Mouse (Mus musculus) heart, embryonic 15.5 days (tissue): ENCODE results near the gene Bclaf1. TPM values are rescaled to one million over a fixed set of nuclear protein-coding genes. Genes with fewer than 3 reads are reported as not detected.

ENCODE experiments used
- ATAC-seq: fragments of 200-750 bp; cut with Nextera tagmentation; replicated peaks from 2 replicates; pipeline ENCODE4 v1.8.0; 2017; ENCODE audit warnings: low read depth, moderate TSS enrichment; ENCODE audit not compliant: insufficient number of reproducible peaks, insufficient read depth, low FRiP score
- H3K27ac ChIP-seq: fragments of 300-500 bp; sonication (generic); 2 replicates; pipeline ENCODE4 v1.5.1; 2015; ENCODE audit warnings: mild to moderate bottlenecking, inconsistent platforms
- H3K27me3 ChIP-seq: fragments of 300-500 bp; sonication (generic); 2 replicates; pipeline ENCODE4 v1.6.1; 2015; ENCODE audit warnings: inconsistent platforms
- H3K36me3 ChIP-seq: fragments of 300-500 bp; sonication (generic); 2 replicates; pipeline ENCODE4 v1.6.1; 2015; ENCODE audit warnings: mild to moderate bottlenecking, inconsistent platforms
- H3K4me1 ChIP-seq: fragments of 300-500 bp; sonication (generic); replicated peaks from 2 replicates; pipeline ENCODE4 v1.6.1; 2015; ENCODE audit warnings: inconsistent platforms
- H3K4me2 ChIP-seq: fragments of 300-500 bp; sonication (generic); 2 replicates; pipeline ENCODE4 v1.6.1; 2015; ENCODE audit warnings: inconsistent platforms, mild to moderate bottlenecking, moderate library complexity
- H3K4me3 ChIP-seq: fragments of 300-500 bp; sonication (generic); 2 replicates; pipeline ENCODE4 v1.5.1; 2015; ENCODE audit warnings: mild to moderate bottlenecking, inconsistent platforms
- H3K9ac ChIP-seq: fragments of 300-500 bp; sonication (generic); 2 replicates; pipeline ENCODE4 v1.6.1; 2015; ENCODE audit warnings: mild to moderate bottlenecking, inconsistent platforms
- H3K9me3 ChIP-seq: fragments of 300-500 bp; sonication (generic); replicated peaks from 2 replicates; pipeline ENCODE4 v1.6.1; 2016; ENCODE audit warnings: inconsistent platforms
- WGBS: fragments of 180-500 bp; shearing (Covaris S2); methylation state at CpG from one replicate; pipeline ENCODE4 v1.1.7; 2015; ENCODE audit warnings: mixed read lengths; 5-methylcytosine and 5-hydroxymethylcytosine counted together
- polyA plus RNA-seq: library from polyadenylated mRNA; unstranded; fragments of >200 nt; fragmentation: Nextera tagmentation; extraction: Ambion mirVana; gene quantifications from 2 replicates; pipeline ENCODE4 v1.2.1, GENCODE M21; 2015

The Bclaf1 gene
- 65.1 and 77.2 TPM in 2 replicates for polyA plus RNA-seq

GRCm38 (mm10) chr10:20311918-20312735, at the start of gene Bclaf1:
Gene Bclaf1 (plus strand): TSS chr10:20312469.
- Histone ChIP-seq H3K4me1 (peaks cover 21% of the 10 kb centered on the region), H3K4me3 (peak within 1 kb of the TSS; percentile 90), H3K9ac (peak within 1 kb of the TSS; percentile 93), H3K36me3 (no peaks in the 10 kb centered on the region), H3K4me2 (peak within 1 kb of the TSS; percentile 71), H3K27me3 (no peaks in the 10 kb centered on the region), H3K27ac (peak within 1 kb of the TSS; percentile 100), H3K9me3 (no peaks in the 10 kb centered on the region)
- WGBS = under 1% methylated on average over 84 of the region's 84 CpGs
- ATAC-seq = peak; percentile 98

GRCm38 (mm10) chr10:20262896-20263295, 49.4 kb upstream of the Bclaf1 start:
- no peaks in the 10 kb centered on the region for H3K27me3 ChIP-seq
- H3K9me3 ChIP-seq = no peaks in the 10 kb centered on the region
- no peaks in the 10 kb centered on the region for H3K4me1 ChIP-seq
- no peak overlapping the region for H3K9ac ChIP-seq
- no peak overlapping the region for H3K27ac ChIP-seq
- H3K36me3 ChIP-seq = no peaks in the 10 kb centered on the region
- H3K4me3 ChIP-seq = no peak overlapping the region
- ATAC-seq = no peak
- WGBS = 84% methylated on average over 6 of the region's 6 CpGs
- H3K4me2 ChIP-seq = no peak overlapping the region

GRCm38 (mm10) chr10:20264479-20264878, 47.8 kb upstream of the Bclaf1 start:
- Histone ChIP-seq H3K4me1 (no peaks in the 10 kb centered on the region), H3K4me2 (no peak overlapping the region), H3K27ac (no peak overlapping the region), H3K27me3 (no peaks in the 10 kb centered on the region), H3K4me3 (no peak overlapping the region), H3K36me3 (no peaks in the 10 kb centered on the region), H3K9ac (no peak overlapping the region), H3K9me3 (no peaks in the 10 kb centered on the region)
- WGBS = 92% methylated on average over 7 of the region's 7 CpGs
- ATAC-seq = no peak

GRCm38 (mm10) chr10:20267032-20267431, 45.2 kb upstream of the Bclaf1 start:
- no peak overlapping the region for H3K27ac ChIP-seq
- H3K4me1 ChIP-seq = no peaks in the 10 kb centered on the region
- H3K36me3 ChIP-seq = no peaks in the 10 kb centered on the region
- no peaks in the 10 kb centered on the region for H3K27me3 ChIP-seq
- WGBS = 71% methylated on average over 10 of the region's 10 CpGs
- H3K9ac ChIP-seq = no peak overlapping the region
- no peaks in the 10 kb centered on the region for H3K9me3 ChIP-seq
- H3K4me3 ChIP-seq = no peak overlapping the region
- ATAC-seq = no peak
- no peak overlapping the region; the same call in 1 of the 2 replicates for H3K4me2 ChIP-seq

GRCm38 (mm10) chr10:20268945-20269344, 43.3 kb upstream of the Bclaf1 start:
- Histone ChIP-seq H3K27ac (no peak overlapping the region), H3K27me3 (no peaks in the 10 kb centered on the region), H3K36me3 (no peaks in the 10 kb centered on the region), H3K4me3 (no peak overlapping the region), H3K4me2 (no peak overlapping the region), H3K9ac (no peak overlapping the region), H3K4me1 (0 out of 2 replicates have a peak, but pooled peaks cover 3% of the 10 kb centered on the region), H3K9me3 (no peaks in the 10 kb centered on the region)
- no peak for ATAC-seq
- 68% methylated on average over 7 of the region's 7 CpGs for WGBS

- Histone ChIP-seq H3K9ac (no peak overlapping the region), H3K4me2 (no peak overlapping the region), H3K27ac (no peak overlapping the region), H3K27me3 (no peaks in the 10 kb centered on the region), H3K4me3 (no peak overlapping the region), H3K4me1 (peaks cover 7% of the 10 kb centered on the region; the same call in 1 of the 2 replicates), H3K9me3 (no peaks in the 10 kb centered on the region), H3K36me3 (no peaks in the 10 kb centered on the region)
- ATAC-seq = no peak
- 87% methylated on average over 5 of the region's 5 CpGs for WGBS
These were observed 39.9 kb upstream of the Bclaf1 start for GRCm38 (mm10) chr10:20272380-20272779.

- peaks cover 7% of the 10 kb centered on the region; the same call in 1 of the 2 replicates for H3K4me1 ChIP-seq
- no peak overlapping the region for H3K27ac ChIP-seq
- H3K4me2 ChIP-seq = no peak overlapping the region
- no peaks in the 10 kb centered on the region for H3K36me3 ChIP-seq
- no peaks in the 10 kb centered on the region for H3K9me3 ChIP-seq
- ATAC-seq = no peak
- no peaks in the 10 kb centered on the region for H3K27me3 ChIP-seq
- no peak overlapping the region for H3K9ac ChIP-seq
- WGBS = 68% methylated on average over 15 of the region's 15 CpGs
- H3K4me3 ChIP-seq = no peak overlapping the region
These were observed 39.0 kb upstream of the Bclaf1 start for GRCm38 (mm10) chr10:20273278-20273677.

GRCm38 (mm10) chr10:20274022-20274421, 38.2 kb upstream of the Bclaf1 start:
- no peaks in the 10 kb centered on the region for H3K9me3 ChIP-seq
- H3K4me1 ChIP-seq = peaks cover 7% of the 10 kb centered on the region; the same call in 1 of the 2 replicates
- no peak overlapping the region for H3K4me3 ChIP-seq
- no peaks in the 10 kb centered on the region for H3K36me3 ChIP-seq
- no peak overlapping the region for H3K4me2 ChIP-seq
- 49% methylated on average over 9 of the region's 9 CpGs for WGBS
- ATAC-seq = peak; percentile 34; the same call in 1 of the 2 replicates
- H3K27me3 ChIP-seq = no peaks in the 10 kb centered on the region
- H3K9ac ChIP-seq = no peak overlapping the region
- no peak overlapping the region for H3K27ac ChIP-seq

GRCm38 (mm10) chr10:20281456-20281855, 30.8 kb upstream of the Bclaf1 start:
- Histone ChIP-seq H3K4me3 (no peak overlapping the region), H3K27ac (no peak overlapping the region), H3K9me3 (no peaks in the 10 kb centered on the region), H3K4me2 (no peak overlapping the region), H3K9ac (no peak overlapping the region), H3K4me1 (peaks cover 14% of the 10 kb centered on the region), H3K36me3 (no peaks in the 10 kb centered on the region), H3K27me3 (no peaks in the 10 kb centered on the region)
- 59% methylated on average over 2 of the region's 2 CpGs for WGBS
- ATAC-seq = no peak

GRCm38 (mm10) chr10:20285289-20285975, 26.8 kb upstream of the Bclaf1 start:
- Histone ChIP-seq H3K4me2 (no peak overlapping the region), H3K36me3 (no peaks in the 10 kb centered on the region), H3K9ac (no peak overlapping the region), H3K27ac (peak overlapping the region; percentile 13; the same call in 1 of the 2 replicates), H3K4me3 (no peak overlapping the region), H3K4me1 (peaks cover 19% of the 10 kb centered on the region), H3K9me3 (no peaks in the 10 kb centered on the region), H3K27me3 (no peaks in the 10 kb centered on the region)
- ATAC-seq = peak; percentile 68; the same call in 1 of the 2 replicates
- WGBS = 20% methylated on average over 10 of the region's 10 CpGs

- Histone ChIP-seq H3K9ac (no peak overlapping the region), H3K9me3 (no peaks in the 10 kb centered on the region), H3K27me3 (no peaks in the 10 kb centered on the region), H3K4me2 (0 out of 2 replicates have a peak overlapping the region, but pooled peaks have one; percentile 5), H3K36me3 (no peaks in the 10 kb centered on the region), H3K27ac (no peak overlapping the region), H3K4me3 (no peak overlapping the region), H3K4me1 (peaks cover 24% of the 10 kb centered on the region)
- 0 out of 2 replicates have a peak, but pooled peaks have one; percentile 40 for ATAC-seq
- WGBS = 50% methylated on average over 15 of the region's 15 CpGs
These were observed 26.1 kb upstream of the Bclaf1 start for GRCm38 (mm10) chr10:20285994-20286836.
